Mouse (Mus musculus) bone marrow macrophage, adult 2 months (primary cell): Measurements from ENCODE around the gene Pde4dip.

Source experiments
- CTCF ChIP-seq: IDR thresholded peaks from 2 replicates; pipeline ENCODE4 v1.5.1; 2012; ENCODE audit warnings: low read depth, mild to moderate bottlenecking, low read length, moderate library complexity
- POLR2A ChIP-seq: IDR thresholded peaks from 2 replicates; pipeline ENCODE4 v1.6.1; 2012; ENCODE audit warnings: mild to moderate bottlenecking, low read depth, low read length, borderline replicate concordance

- no peak for TF ChIP-seq CTCF
- no peak for TF ChIP-seq POLR2A
These were observed 86.2 kb downstream of the Pde4dip start for GRCm38 (mm10) chr3:97802297-97802696.
